Mouse (Mus musculus) hindbrain, embryonic 10.5 days (tissue): ENCODE data around the gene Obox6. TPM values are rescaled to one million over a fixed set of nuclear protein-coding genes. Genes with fewer than 3 reads are reported as not detected.
A peak's percentile ranks its signal among the peaks of the same experiment; 100 is the strongest.

Experiments used
- DNase-seq: peaks from one replicate; pipeline ENCODE4 v3.0.0-alpha.2; 2017; ENCODE audit warnings: low spot score
- H3K27ac ChIP-seq: fragments of 300-500 bp; sonication (generic); 2 replicates; pipeline ENCODE4 v1.5.1; 2016; ENCODE audit warnings: mild to moderate bottlenecking, moderate library complexity
- H3K27me3 ChIP-seq: fragments of 300-500 bp; sonication (generic); 2 replicates; pipeline ENCODE4 v1.6.1; 2016; ENCODE audit warnings: mild to moderate bottlenecking; ENCODE audit not compliant: poor library complexity, insufficient read depth, severe bottlenecking
- H3K36me3 ChIP-seq: fragments of 300-500 bp; sonication (generic); 2 replicates; pipeline ENCODE4 v1.6.1; 2016; ENCODE audit warnings: mild to moderate bottlenecking, moderate library complexity
- H3K4me1 ChIP-seq: fragments of 300-500 bp; sonication (generic); replicated peaks from 2 replicates; pipeline ENCODE4 v1.6.1; 2016; ENCODE audit warnings: mild to moderate bottlenecking
- H3K4me3 ChIP-seq: fragments of 300-500 bp; sonication (generic); 2 replicates; pipeline ENCODE4 v1.5.1; 2016; ENCODE audit warnings: mild to moderate bottlenecking, moderate library complexity
- H3K9me3 ChIP-seq: fragments of 300-500 bp; sonication (generic); 2 replicates; pipeline ENCODE4 v1.6.1; 2016; ENCODE audit warnings: mild to moderate bottlenecking, moderate library complexity
- WGBS: fragments of 180-500 bp; shearing (Covaris S2); methylation state at CpG from one replicate; pipeline ENCODE4 v1.1.7; 2016; 5-methylcytosine and 5-hydroxymethylcytosine counted together
- polyA plus RNA-seq: library from polyadenylated mRNA; unstranded; fragments of >200 nt; fragmentation: Nextera tagmentation; extraction: Ambion mirVana; gene quantifications from 2 replicates; pipeline ENCODE4 v1.2.1, GENCODE M21; 2016

Obox6 gene
- polyA plus RNA-seq: not detected in 2 replicates

DNA sequence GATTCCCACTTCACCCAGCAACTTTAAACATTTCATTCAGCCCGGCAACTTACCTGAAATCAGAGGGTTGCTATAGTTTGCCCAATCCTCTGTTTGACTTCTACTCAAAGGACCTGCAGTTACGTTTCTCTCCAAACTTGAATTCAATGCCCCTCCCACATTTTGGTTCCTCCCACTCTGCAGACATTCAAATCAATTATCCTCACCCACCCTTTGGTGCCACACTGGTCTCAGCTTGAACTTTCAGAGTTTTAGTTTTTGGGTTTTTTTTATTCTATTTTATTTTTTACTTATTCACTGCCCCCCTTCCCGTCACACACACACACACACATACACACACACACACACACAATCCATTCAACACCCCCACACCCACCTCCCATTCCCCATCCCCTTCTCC is at the start of gene Obox6:
TSS of gene Obox6 (minus strand) at position 101 of the 400 bp plus-strand sequence.
- Histone ChIP-seq H3K4me1 (no peaks in the 10 kb centered on the region), H3K4me3 (no peak within 1 kb of the TSS), H3K27me3 (no peaks in the 10 kb centered on the region), H3K9me3 (peaks cover 58% of the 10 kb centered on the region), H3K36me3 (no peaks in the 10 kb centered on the region), H3K27ac (no peak within 1 kb of the TSS)
- no peak for DNase-seq
- WGBS: 83% methylated on average over 3 of the region's 3 CpGs

DNA sequence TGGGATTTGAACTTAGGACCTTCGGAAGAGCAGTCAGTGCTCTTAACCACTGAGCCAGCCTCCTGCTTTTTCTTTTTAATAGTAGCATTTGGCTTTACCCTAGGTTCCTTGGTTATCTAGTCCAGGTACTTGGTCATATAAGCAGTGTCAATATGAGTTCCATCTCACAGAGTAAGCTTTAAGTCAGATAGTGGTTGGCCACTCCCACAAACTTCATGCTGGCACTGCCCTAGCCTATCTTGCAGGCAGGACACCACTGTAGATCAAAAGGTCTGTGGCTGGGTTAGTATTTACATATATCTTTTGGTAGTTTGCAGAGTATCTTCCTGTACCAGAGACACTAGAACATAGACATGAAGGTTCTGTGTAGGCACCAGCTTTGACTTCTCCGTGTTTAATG is 44.6 kb upstream of the Obox6 start:
- Histone ChIP-seq H3K4me3 (no peak overlapping the region), H3K4me1 (peaks cover 4% of the 10 kb centered on the region; the same call in 1 of the 2 replicates), H3K36me3 (no peaks in the 10 kb centered on the region), H3K27me3 (no peaks in the 10 kb centered on the region), H3K27ac (no peak overlapping the region), H3K9me3 (no peaks in the 10 kb centered on the region)
- 84% methylated on average over 2 of the region's 2 CpGs for WGBS
- DNase-seq: no peak

DNA sequence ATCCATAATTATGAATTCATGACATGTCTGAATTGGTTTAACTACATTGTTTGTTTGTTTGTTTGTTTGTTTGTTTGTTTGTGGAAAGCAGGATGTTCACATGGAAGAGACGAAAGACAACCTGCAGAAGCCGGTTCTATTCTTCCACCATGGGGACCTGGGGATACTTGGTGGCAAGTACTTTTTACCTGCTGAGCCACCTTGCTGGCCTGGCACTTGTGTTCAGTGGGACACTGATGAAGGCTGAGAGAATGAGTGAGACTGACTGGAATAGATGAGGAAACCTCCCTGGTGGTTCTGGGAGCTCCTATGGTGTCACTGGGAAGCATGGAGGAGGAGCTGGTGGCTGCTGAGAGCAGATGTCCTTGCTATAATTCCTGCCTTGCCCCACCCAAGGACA is 42.8 kb upstream of the Obox6 start, which contains the start of gene Crxos:
TSS of gene Crxos (plus strand) at position 301 of the 400 bp plus-strand sequence.
- H3K4me3 ChIP-seq: no peak within 1 kb of the TSS
- DNase-seq: no peak
- H3K27me3 ChIP-seq: no peaks in the 10 kb centered on the region
- no peak within 1 kb of the TSS for H3K27ac ChIP-seq
- H3K4me1 ChIP-seq: peaks cover 4% of the 10 kb centered on the region; the same call in 1 of the 2 replicates
- no peaks in the 10 kb centered on the region for H3K9me3 ChIP-seq
- no peaks in the 10 kb centered on the region for H3K36me3 ChIP-seq
- 84% methylated on average over 2 of the region's 2 CpGs for WGBS

DNA sequence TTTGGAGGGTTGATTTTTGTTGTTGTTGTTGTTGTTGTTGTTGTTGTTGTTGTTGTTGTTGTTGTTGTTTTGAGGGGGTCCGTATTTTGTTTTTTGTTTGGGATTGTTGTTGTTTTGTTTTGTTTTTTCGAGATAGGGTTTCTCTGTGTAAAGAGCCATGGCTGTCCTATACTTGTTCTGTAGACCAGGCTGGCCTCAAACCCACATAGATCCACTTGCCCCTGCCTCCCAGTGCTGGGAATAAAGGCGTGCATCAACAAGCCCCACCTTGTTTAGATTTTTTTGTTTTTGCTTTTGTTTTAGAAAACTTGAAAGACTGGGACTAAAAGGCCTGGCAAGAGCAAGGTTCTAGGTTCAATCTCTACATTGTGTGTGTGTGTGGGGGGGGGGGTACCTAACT is 42.4 kb upstream of the Obox6 start:
- no peak for DNase-seq
- no peak overlapping the region for H3K27ac ChIP-seq
- 64% methylated on average over 3 of the region's 3 CpGs for WGBS
- H3K9me3 ChIP-seq: no peaks in the 10 kb centered on the region
- H3K4me3 ChIP-seq: no peak overlapping the region
- H3K4me1 ChIP-seq: peaks cover 4% of the 10 kb centered on the region; the same call in 1 of the 2 replicates
- H3K36me3 ChIP-seq: no peaks in the 10 kb centered on the region
- no peaks in the 10 kb centered on the region for H3K27me3 ChIP-seq

DNA sequence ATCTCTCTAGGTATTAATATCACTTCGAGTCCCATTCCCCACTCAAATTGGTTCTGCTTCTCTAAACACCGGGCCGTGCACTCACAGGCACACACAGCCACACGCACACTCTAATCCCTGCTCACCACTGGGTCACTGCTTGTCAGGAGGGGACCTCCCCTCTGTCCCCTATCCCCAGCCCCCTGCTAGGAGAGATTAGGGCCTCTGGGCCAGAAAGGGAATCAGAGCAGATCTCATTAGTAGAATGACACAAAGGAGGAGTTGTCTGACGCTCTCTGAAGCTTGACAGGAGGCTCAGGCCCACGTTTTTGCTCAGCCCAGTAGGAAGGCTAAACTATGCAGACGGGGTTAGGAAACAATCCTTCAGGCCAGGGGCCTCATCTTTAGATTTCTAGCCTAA is 41.9 kb upstream of the Obox6 start:
- no peaks in the 10 kb centered on the region for H3K9me3 ChIP-seq
- WGBS: 7% methylated on average over 7 of the region's 7 CpGs
- H3K27ac ChIP-seq: no peak overlapping the region
- peaks cover 4% of the 10 kb centered on the region; the same call in 1 of the 2 replicates for H3K4me1 ChIP-seq
- peak; percentile 5 for DNase-seq
- H3K27me3 ChIP-seq: no peaks in the 10 kb centered on the region
- H3K4me3 ChIP-seq: no peak overlapping the region
- no peaks in the 10 kb centered on the region for H3K36me3 ChIP-seq

DNA sequence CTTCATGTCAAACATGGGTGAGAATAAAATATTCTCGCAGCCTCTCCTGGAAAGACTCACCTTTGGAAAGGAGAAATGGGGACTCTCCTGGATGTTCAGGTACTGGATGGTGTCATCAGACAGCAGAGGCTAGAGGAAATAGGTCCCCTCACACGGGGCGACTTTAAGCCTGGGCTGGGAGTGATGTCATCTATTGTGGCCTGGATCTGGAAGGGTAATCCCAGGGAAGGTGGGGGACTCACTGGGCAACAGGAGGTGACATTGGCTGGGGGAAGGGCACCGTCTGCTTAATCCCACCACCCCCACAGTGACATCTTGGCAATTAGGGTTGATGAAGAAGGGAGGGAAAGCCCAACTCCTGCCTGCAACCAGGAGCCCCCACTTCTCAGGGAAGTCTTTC is 40.3 kb upstream of the Obox6 start, which contains the start of gene Crx:
TSS of gene Crx (minus strand) at position 213 of the 400 bp plus-strand sequence.
- Histone ChIP-seq H3K4me3 (no peak within 1 kb of the TSS), H3K27me3 (no peaks in the 10 kb centered on the region), H3K4me1 (peaks cover 4% of the 10 kb centered on the region; the same call in 1 of the 2 replicates), H3K9me3 (peaks cover 5% of the 10 kb centered on the region; the same call in 1 of the 2 replicates), H3K27ac (no peak within 1 kb of the TSS), H3K36me3 (no peaks in the 10 kb centered on the region)
- no peak for DNase-seq
- 55% methylated on average over 4 of the region's 4 CpGs for WGBS

DNA sequence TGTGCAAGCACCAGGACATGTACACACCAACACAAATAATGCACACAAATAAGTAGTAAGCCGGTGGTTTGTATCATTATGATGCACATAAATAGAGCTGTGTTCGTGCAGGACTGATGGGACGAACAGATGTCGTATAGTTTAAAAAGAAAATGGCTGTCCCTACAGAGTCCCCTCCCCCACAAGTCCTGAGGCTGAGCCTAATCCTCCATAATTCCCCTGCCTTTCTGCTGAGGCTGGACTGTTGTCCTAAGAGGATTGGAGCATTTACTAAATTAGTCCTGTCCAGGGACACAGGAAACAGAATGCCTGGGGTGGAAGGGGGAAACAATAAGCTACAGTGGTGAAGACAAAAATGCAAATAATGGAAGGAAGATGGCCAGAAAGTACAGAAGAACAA is 24.6 kb upstream of the Obox6 start:
- Histone ChIP-seq H3K4me1 (no peaks in the 10 kb centered on the region), H3K4me3 (no peak overlapping the region), H3K27ac (no peak overlapping the region), H3K36me3 (no peaks in the 10 kb centered on the region), H3K27me3 (no peaks in the 10 kb centered on the region), H3K9me3 (peaks cover 9% of the 10 kb centered on the region; the same call in 1 of the 2 replicates)
- DNase-seq: no peak
- whole genome bisulfite sequencing: 75% methylated on average over 4 of the region's 4 CpGs

DNA sequence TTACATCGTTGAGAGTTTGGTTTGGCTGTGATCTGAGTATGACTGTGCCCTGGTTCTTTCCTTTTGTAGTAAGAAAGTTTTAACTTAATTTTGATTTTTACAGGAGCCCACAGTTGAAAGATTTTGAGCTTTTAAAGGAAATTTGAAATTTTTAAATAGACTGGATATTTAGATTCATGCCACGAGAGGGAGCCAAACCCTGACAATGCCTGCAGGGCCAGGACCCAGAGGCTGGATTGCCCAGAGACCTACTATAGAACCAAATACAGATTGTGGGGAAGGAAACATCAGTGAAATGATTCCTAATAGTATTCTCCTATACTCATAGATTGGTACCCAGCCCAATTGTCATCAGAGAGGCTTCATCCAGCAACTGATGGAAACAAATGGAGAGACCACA is 20.2 kb upstream of the Obox6 start:
- Histone ChIP-seq H3K4me3 (no peak overlapping the region), H3K36me3 (no peaks in the 10 kb centered on the region), H3K27me3 (no peaks in the 10 kb centered on the region), H3K4me1 (no peaks in the 10 kb centered on the region), H3K27ac (no peak overlapping the region), H3K9me3 (peaks cover 8% of the 10 kb centered on the region; the same call in 1 of the 2 replicates)
- DNase-seq: no peak
- WGBS: 48% methylated on average over 2 of the region's 2 CpGs

Other genes with a start within 250 kb of the Obox6 start
- not detected in 2 replicates for gene Obox3, start 199.8 kb downstream of the Obox6 start, polyA plus RNA-seq
- not detected in 2 replicates for gene Obox5, start 89.5 kb downstream of the Obox6 start, polyA plus RNA-seq
- gene Crx, start 40.3 kb upstream of the Obox6 start, polyA plus RNA-seq: not detected in 2 replicates
- gene Crxos, start 42.9 kb upstream of the Obox6 start, polyA plus RNA-seq: not detected in 2 replicates
- 902 and 1,086 TPM in 2 replicates for gene Selenow, start 82.7 kb upstream of the Obox6 start, polyA plus RNA-seq
- gene Nop53, start 106.4 kb upstream of the Obox6 start, polyA plus RNA-seq: 170 and 182 TPM in 2 replicates
- gene Ehd2, start 127.9 kb upstream of the Obox6 start, polyA plus RNA-seq: 12.1 and 12.5 TPM in 2 replicates
- 7.7 and 10.7 TPM in 2 replicates for gene Bicra, start 208.2 kb upstream of the Obox6 start, polyA plus RNA-seq
- gene Zfp541, start 222.1 kb upstream of the Obox6 start, polyA plus RNA-seq: 0.04 TPM in 1 of 2 replicates, not detected in the other